Mouse (Mus musculus): ENCODE data around the gene Acad12.
A peak's percentile ranks its signal among the peaks of the same experiment; 100 is the strongest.
"Not testable (repeated sequence)": the region's sequence is repeated elsewhere in the genome, so short reads cannot be mapped to it uniquely, and the experiment has no call there.

The Acad12 gene

GRCm38 (mm10) chr5:121618592-121619513, at the start of gene Acad12:
TSS of gene Acad12 (minus strand) at chr5:121618938.
- peak; percentile 92 for DNase-seq (ENCODE audit: low spot score)

GRCm38 (mm10) chr5:121668411-121668810, 49.7 kb upstream of the Acad12 start:
- DNase-seq (ENCODE audit: low spot score), result peak; percentile 18

- no peak for DNase-seq (ENCODE audit: low spot score)
These were observed 48.3 kb upstream of the Acad12 start for GRCm38 (mm10) chr5:121667067-121667466.

GRCm38 (mm10) chr5:121664971-121665370, 46.2 kb upstream of the Acad12 start:
- DNase-seq (ENCODE audit: low spot score), result no peak

GRCm38 (mm10) chr5:121664078-121664477, 45.3 kb upstream of the Acad12 start:
- DNase-seq (ENCODE audit: low spot score), result no peak

GRCm38 (mm10) chr5:121663456-121663855, 44.7 kb upstream of the Acad12 start:
- DNase-seq (ENCODE audit: low spot score), result no peak

GRCm38 (mm10) chr5:121661494-121661893, 42.8 kb upstream of the Acad12 start:
- no peak for DNase-seq (ENCODE audit: low spot score)

- DNase-seq (ENCODE audit: low spot score), result peak; percentile 16
These were observed 42.1 kb upstream of the Acad12 start for GRCm38 (mm10) chr5:121660897-121661254.

GRCm38 (mm10) chr5:121660059-121660896, 41.5 kb upstream of the Acad12 start, which contains the start of the genes Acad10 and Brap:
TSS of gene Acad10 (minus strand) at chr5:121660514.
TSS of gene Brap (plus strand) at chr5:121660563.
- DNase-seq (ENCODE audit: low spot score), result peak; percentile 92

- DNase-seq (ENCODE audit: low spot score), result not testable (repeated sequence)
These were observed 38.9 kb upstream of the Acad12 start for GRCm38 (mm10) chr5:121657656-121658055.

- not testable (repeated sequence) for DNase-seq (ENCODE audit: low spot score)
These were observed 38.1 kb upstream of the Acad12 start for GRCm38 (mm10) chr5:121656866-121657265.

- no peak for DNase-seq (ENCODE audit: low spot score)
These were observed 35.8 kb upstream of the Acad12 start for GRCm38 (mm10) chr5:121654526-121654925.

- no peak for DNase-seq (ENCODE audit: low spot score)
These were observed 30.4 kb upstream of the Acad12 start for GRCm38 (mm10) chr5:121649134-121649533.

GRCm38 (mm10) chr5:121639601-121640000, 20.9 kb upstream of the Acad12 start:
- DNase-seq (ENCODE audit: low spot score), result no peak

- DNase-seq (ENCODE audit: low spot score), result no peak
These were observed 18.6 kb upstream of the Acad12 start for GRCm38 (mm10) chr5:121637296-121637695.

GRCm38 (mm10) chr5:121634668-121635067, 15.9 kb upstream of the Acad12 start:
- no peak for DNase-seq (ENCODE audit: low spot score)

GRCm38 (mm10) chr5:121632804-121633203, 14.1 kb upstream of the Acad12 start:
- no peak for DNase-seq (ENCODE audit: low spot score)

- DNase-seq (ENCODE audit: low spot score), result not testable (repeated sequence)
These were observed 12.4 kb upstream of the Acad12 start for GRCm38 (mm10) chr5:121631106-121631647.

GRCm38 (mm10) chr5:121627871-121628270, 9.1 kb upstream of the Acad12 start:
- peak; percentile 80 for DNase-seq (ENCODE audit: low spot score)

- DNase-seq (ENCODE audit: low spot score), result no peak
These were observed 4.5 kb upstream of the Acad12 start for GRCm38 (mm10) chr5:121623241-121623640.

GRCm38 (mm10) chr5:121621102-121621501, 2.4 kb upstream of the Acad12 start:
- DNase-seq (ENCODE audit: low spot score), result no peak

GRCm38 (mm10) chr5:121614921-121615320, 3.8 kb downstream of the Acad12 start:
- not testable (repeated sequence) for DNase-seq (ENCODE audit: low spot score)
